Mouse (Mus musculus): ENCODE results near the gene Krba1. TPM values are rescaled to one million over a fixed set of nuclear protein-coding genes. Genes with fewer than 3 reads are reported as not detected.
A peak's percentile ranks its signal among the peaks of the same experiment; 100 is the strongest.

Krba1 gene
- 16.1 and 17.2 TPM in 2 replicates for polyA plus RNA-seq (2015; fragmentation: Nextera tagmentation; extraction: Ambion mirVana)

- peak within 1 kb of the TSS; percentile 84 for H3K4me3 ChIP-seq (replicated peaks)
- H3K4me2 ChIP-seq = peak within 1 kb of the TSS; percentile 77
- no peaks in the 10 kb centered on the region for H3K9me3 ChIP-seq
- H3K36me3 ChIP-seq = no peaks in the 10 kb centered on the region
- peaks cover 17% of the 10 kb centered on the region for H3K4me1 ChIP-seq
- H3K27ac ChIP-seq = peak within 1 kb of the TSS; percentile 66; the same call in 1 of the 2 replicates
- H3K27me3 ChIP-seq (replicated peaks) = no peaks in the 10 kb centered on the region
- peak within 1 kb of the TSS; percentile 38 for H3K9ac ChIP-seq
- WGBS = 1% methylated on average over 65 of the region's 65 CpGs
- peak; percentile 94 for ATAC-seq (ENCODE audit: insufficient read depth, low FRiP score, low read depth)
These were observed at the start of gene Krba1 for GRCm38 (mm10) chr6:48395105-48396007. Krba1 (plus strand) TSS chr6:48395586.

GRCm38 (mm10) chr6:48358897-48359296 is 36.5 kb upstream of the Krba1 start:
- Histone ChIP-seq H3K36me3 (no peaks in the 10 kb centered on the region), H3K4me2 (no peak overlapping the region), H3K27me3 (replicated peaks) (no peaks in the 10 kb centered on the region), H3K4me1 (no peaks in the 10 kb centered on the region), H3K27ac (no peak overlapping the region), H3K4me3 (replicated peaks) (no peak overlapping the region), H3K9me3 (no peaks in the 10 kb centered on the region), H3K9ac (no peak overlapping the region)
- ATAC-seq (ENCODE audit: insufficient read depth, low FRiP score, low read depth) = no peak
- WGBS = 82% methylated on average over 3 of the region's 3 CpGs

GRCm38 (mm10) chr6:48366322-48366996 is 28.9 kb upstream of the Krba1 start:
- no peaks in the 10 kb centered on the region for H3K36me3 ChIP-seq
- H3K9ac ChIP-seq = no peak overlapping the region
- WGBS = 68% methylated on average over 11 of the region's 11 CpGs
- no peak overlapping the region for H3K27ac ChIP-seq
- no peak for ATAC-seq (ENCODE audit: insufficient read depth, low FRiP score, low read depth)
- H3K4me1 ChIP-seq = no peaks in the 10 kb centered on the region
- no peak overlapping the region for H3K4me2 ChIP-seq
- no peaks in the 10 kb centered on the region for H3K9me3 ChIP-seq
- no peak overlapping the region for H3K4me3 ChIP-seq (replicated peaks)
- H3K27me3 ChIP-seq (replicated peaks) = no peaks in the 10 kb centered on the region

GRCm38 (mm10) chr6:48388221-48388620 is 7.2 kb upstream of the Krba1 start:
- Histone ChIP-seq H3K27me3 (replicated peaks) (no peaks in the 10 kb centered on the region), H3K36me3 (no peaks in the 10 kb centered on the region), H3K4me1 (no peaks in the 10 kb centered on the region), H3K27ac (no peak overlapping the region), H3K4me3 (replicated peaks) (no peak overlapping the region), H3K4me2 (no peak overlapping the region), H3K9ac (no peak overlapping the region), H3K9me3 (no peaks in the 10 kb centered on the region)
- ATAC-seq (ENCODE audit: insufficient read depth, low FRiP score, low read depth) = no peak
- WGBS = 57% methylated on average over 3 of the region's 3 CpGs

GRCm38 (mm10) chr6:48393811-48394210 is 1.6 kb upstream of the Krba1 start:
- Histone ChIP-seq H3K27ac (no peak overlapping the region), H3K9me3 (no peaks in the 10 kb centered on the region), H3K9ac (no peak overlapping the region), H3K36me3 (no peaks in the 10 kb centered on the region), H3K27me3 (replicated peaks) (no peaks in the 10 kb centered on the region), H3K4me2 (no peak overlapping the region), H3K4me1 (peaks cover 17% of the 10 kb centered on the region), H3K4me3 (replicated peaks) (no peak overlapping the region)
- no peak for ATAC-seq (ENCODE audit: insufficient read depth, low FRiP score, low read depth)

- 27% methylated on average over 15 of the region's 15 CpGs for WGBS
- H3K4me1 ChIP-seq = peaks cover 17% of the 10 kb centered on the region
- H3K27ac ChIP-seq = peak overlapping the region; percentile 66; the same call in 1 of the 2 replicates
- no peak for ATAC-seq (ENCODE audit: insufficient read depth, low FRiP score, low read depth)
- H3K36me3 ChIP-seq = no peaks in the 10 kb centered on the region
- H3K9ac ChIP-seq = peak overlapping the region; percentile 38
- H3K9me3 ChIP-seq = no peaks in the 10 kb centered on the region
- peak overlapping the region; percentile 77 for H3K4me2 ChIP-seq
- peak overlapping the region; percentile 84 for H3K4me3 ChIP-seq (replicated peaks)
- no peaks in the 10 kb centered on the region for H3K27me3 ChIP-seq (replicated peaks)
These were observed 716 bp downstream of the Krba1 start for GRCm38 (mm10) chr6:48396008-48396595.

- Histone ChIP-seq H3K27ac (no peak overlapping the region), H3K4me3 (replicated peaks) (no peak overlapping the region), H3K36me3 (no peaks in the 10 kb centered on the region), H3K9ac (no peak overlapping the region), H3K4me1 (peaks cover 17% of the 10 kb centered on the region), H3K9me3 (no peaks in the 10 kb centered on the region), H3K27me3 (replicated peaks) (no peaks in the 10 kb centered on the region), H3K4me2 (peak overlapping the region; percentile 77)
- no peak for ATAC-seq (ENCODE audit: insufficient read depth, low FRiP score, low read depth)
- 91% methylated on average over 1 of the region's 1 CpGs for WGBS
These were observed 1.3 kb downstream of the Krba1 start for GRCm38 (mm10) chr6:48396686-48397085.

- Histone ChIP-seq H3K9me3 (no peaks in the 10 kb centered on the region), H3K4me2 (0 out of 2 replicates have a peak overlapping the region, but pooled peaks have one; percentile 77), H3K27me3 (replicated peaks) (no peaks in the 10 kb centered on the region), H3K9ac (no peak overlapping the region), H3K27ac (no peak overlapping the region), H3K4me3 (replicated peaks) (no peak overlapping the region), H3K4me1 (peaks cover 17% of the 10 kb centered on the region), H3K36me3 (no peaks in the 10 kb centered on the region)
- ATAC-seq (ENCODE audit: insufficient read depth, low FRiP score, low read depth) = no peak
- 66% methylated on average over 4 of the region's 4 CpGs for WGBS
These were observed 1.9 kb downstream of the Krba1 start for GRCm38 (mm10) chr6:48397336-48397735.

- no peak for ATAC-seq (ENCODE audit: insufficient read depth, low FRiP score, low read depth)
- no peak overlapping the region for H3K9ac ChIP-seq
These were observed 4.5 kb downstream of the Krba1 start for GRCm38 (mm10) chr6:48399906-48400305.

GRCm38 (mm10) chr6:48404071-48404470 is 8.7 kb downstream of the Krba1 start:
- no peaks in the 10 kb centered on the region for H3K4me1 ChIP-seq
- H3K27me3 ChIP-seq (replicated peaks) = no peaks in the 10 kb centered on the region
- H3K4me3 ChIP-seq (replicated peaks) = no peak overlapping the region
- H3K9ac ChIP-seq = no peak overlapping the region
- 93% methylated on average over 5 of the region's 5 CpGs for WGBS
- peaks cover 24% of the 10 kb centered on the region for H3K36me3 ChIP-seq
- ATAC-seq (ENCODE audit: insufficient read depth, low FRiP score, low read depth) = no peak
- no peak overlapping the region for H3K27ac ChIP-seq
- H3K4me2 ChIP-seq = no peak overlapping the region
- H3K9me3 ChIP-seq = no peaks in the 10 kb centered on the region

More at GRCm38 (mm10) chr6:48399906-48400305, 4.5 kb downstream of the Krba1 start:
- H3K4me3 ChIP-seq (replicated peaks) = no peak overlapping the region
- peaks cover 15% of the 10 kb centered on the region for H3K4me1 ChIP-seq
- no peak overlapping the region for H3K27ac ChIP-seq
- 92% methylated on average over 5 of the region's 5 CpGs for WGBS
- no peaks in the 10 kb centered on the region for H3K9me3 ChIP-seq
- no peaks in the 10 kb centered on the region for H3K27me3 ChIP-seq (replicated peaks)
- H3K36me3 ChIP-seq = peaks cover 5% of the 10 kb centered on the region
- no peak overlapping the region for H3K4me2 ChIP-seq

- H3K4me1 ChIP-seq = no peaks in the 10 kb centered on the region
- peaks cover 56% of the 10 kb centered on the region for H3K36me3 ChIP-seq
- no peak for ATAC-seq (ENCODE audit: insufficient read depth, low FRiP score, low read depth)
- no peak overlapping the region for H3K27ac ChIP-seq
- H3K9me3 ChIP-seq = no peaks in the 10 kb centered on the region
- H3K27me3 ChIP-seq (replicated peaks) = no peaks in the 10 kb centered on the region
- H3K4me2 ChIP-seq = no peak overlapping the region
- H3K4me3 ChIP-seq (replicated peaks) = no peak overlapping the region
- WGBS = 90% methylated on average over 4 of the region's 4 CpGs
- no peak overlapping the region for H3K9ac ChIP-seq
These were observed 14.4 kb downstream of the Krba1 start for GRCm38 (mm10) chr6:48409726-48410343.
